Mouse (Mus musculus) ES-Bruce4 (cell line): ENCODE data around the gene Cyp4f13.

Experiments
- CTCF ChIP-seq: IDR thresholded peaks from one replicate; pipeline ENCODE4 v1.8.1; 2011; ENCODE audit warnings: low read depth, low read length
- POLR2A ChIP-seq: IDR thresholded peaks from one replicate; pipeline ENCODE4 v1.8.1; 2011; ENCODE audit warnings: low read length; ENCODE audit not compliant: insufficient read depth

DNA sequence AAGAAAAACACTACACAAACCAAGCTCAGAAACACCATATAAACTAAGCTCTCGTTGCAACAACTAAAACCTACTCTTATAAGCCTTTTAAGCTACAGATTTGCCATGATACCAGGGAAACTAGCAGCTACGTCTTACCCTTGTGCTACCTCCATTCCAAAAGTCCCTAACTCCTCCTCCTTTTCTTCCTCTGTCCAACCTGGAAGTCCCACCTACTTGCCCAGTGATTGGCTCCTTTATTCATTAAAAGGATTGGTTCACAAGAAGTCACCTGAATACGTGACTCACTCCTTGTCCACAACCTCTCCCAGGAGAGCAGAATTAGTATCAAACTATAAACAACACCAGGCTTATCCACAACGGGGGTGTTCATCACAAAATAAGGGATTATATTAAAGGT is 39.1 kb upstream of the Cyp4f13 start:
- no peak for TF ChIP-seq CTCF
- no peak for TF ChIP-seq POLR2A
